Mouse (Mus musculus): ENCODE measurements at regions not wholly inside any gene's neighbourhood (a gene's known extent, or its start where the extent isn't known, plus 50 kb on each side); places are given as distances from the start of the nearest gene placed in this dataset.

DNA sequence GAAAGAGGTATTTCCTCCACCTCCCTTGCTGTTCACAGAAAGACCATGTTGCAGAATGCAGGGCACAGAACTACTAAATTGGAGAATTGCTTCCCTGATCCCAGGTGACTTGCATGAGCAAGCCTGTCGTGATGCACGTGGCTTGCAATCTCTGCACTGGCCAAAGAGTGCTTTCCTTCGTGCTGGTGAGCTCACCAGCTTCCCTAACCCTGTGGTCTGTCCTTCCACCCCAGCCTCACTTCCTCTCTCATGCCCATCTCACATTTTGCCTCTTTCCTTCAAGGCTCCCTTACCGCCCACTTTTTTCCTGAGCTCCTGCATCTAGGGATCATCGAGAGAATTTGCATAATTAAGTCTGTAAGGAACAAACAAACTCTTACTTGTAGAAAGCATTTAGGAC is 102.7 kb upstream of the Zeb2 start:
- no peak for DNase-seq (ENCODE audit: extremely low read depth, low read depth, low spot score)

DNA sequence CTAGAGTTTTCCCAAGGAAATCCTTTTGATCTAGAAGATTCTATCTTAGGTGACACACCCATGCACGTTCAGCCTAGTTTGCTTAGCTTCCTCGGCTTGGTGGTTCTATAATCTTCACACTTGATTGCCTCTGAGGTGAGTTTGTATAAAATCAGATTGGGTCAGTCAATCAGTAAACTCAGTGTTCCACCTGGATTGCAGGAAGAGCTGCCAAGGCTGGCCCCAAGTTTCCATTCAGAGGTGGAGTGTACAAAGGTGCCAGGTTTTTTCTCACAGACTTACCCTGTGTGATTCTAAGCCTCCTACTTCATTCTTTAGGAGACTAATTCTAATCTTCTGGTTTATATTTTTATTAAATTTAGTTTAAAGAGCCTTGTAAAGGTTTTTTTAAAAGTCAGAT is 95.6 kb upstream of the Zeb2 start:
- DNase-seq (ENCODE audit: extremely low read depth, low read depth, low spot score), result no peak

DNA sequence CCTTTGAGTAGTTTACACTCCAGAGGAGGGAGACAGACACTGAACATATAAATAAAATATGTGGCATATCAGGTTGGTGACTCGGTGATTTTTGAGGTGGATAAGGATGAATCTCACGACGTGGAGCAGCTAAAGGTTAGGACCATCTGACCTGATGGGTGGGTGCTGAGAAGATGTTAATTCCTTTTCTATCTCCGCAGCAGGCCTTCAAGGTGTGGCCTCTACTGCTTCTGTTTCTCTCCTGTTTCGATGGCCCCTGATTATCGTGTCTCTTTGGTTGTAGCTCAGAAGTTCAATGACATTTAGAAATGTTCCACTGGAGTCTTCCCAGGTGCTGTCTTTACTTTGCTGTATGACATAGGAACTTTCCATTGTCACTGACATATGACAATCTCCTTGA is 91.3 kb upstream of the Zeb2 start:
- DNase-seq (ENCODE audit: extremely low read depth, low read depth, low spot score), result no peak

DNA sequence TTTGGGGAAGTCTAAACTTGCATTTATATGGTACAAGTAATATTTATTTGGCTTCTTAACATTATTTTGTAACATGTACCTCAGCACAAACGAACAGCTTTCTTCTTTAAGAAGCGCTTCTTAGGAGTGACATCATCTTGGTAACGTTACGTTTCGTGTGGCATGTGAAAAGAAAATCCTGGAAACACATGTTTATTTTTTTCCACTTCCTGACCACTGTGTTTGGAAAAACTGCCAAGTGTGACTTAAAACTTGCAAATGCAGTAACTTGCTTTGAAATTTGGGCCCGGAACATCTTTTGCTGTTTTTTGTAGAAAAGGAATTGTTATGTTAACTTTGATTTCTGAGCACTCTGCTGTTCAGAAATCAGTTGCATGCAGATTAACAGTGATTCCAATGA is 88.6 kb upstream of the Zeb2 start:
- no peak for DNase-seq (ENCODE audit: extremely low read depth, low read depth, low spot score)

DNA sequence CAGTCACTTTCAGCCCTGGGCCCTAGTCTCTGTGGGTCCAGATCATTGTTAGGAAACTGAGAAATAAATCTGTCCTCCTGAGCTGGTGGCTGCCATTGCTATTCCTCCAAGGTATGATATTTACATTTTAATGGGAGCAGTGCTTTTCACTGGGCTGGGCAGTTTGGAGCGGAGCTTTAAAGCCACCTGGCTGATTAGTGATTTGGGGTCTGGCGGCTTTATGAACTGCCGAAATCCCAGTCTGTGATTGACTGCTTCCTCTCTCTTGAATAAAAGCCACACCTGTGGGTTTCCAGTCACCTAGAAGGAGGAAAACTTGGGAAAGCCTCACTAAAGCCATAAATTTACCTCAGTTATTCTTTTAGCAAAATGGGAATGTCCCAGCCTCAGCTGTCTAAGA is 88.0 kb upstream of the Zeb2 start:
- DNase-seq (ENCODE audit: extremely low read depth, low read depth, low spot score), result no peak

DNA sequence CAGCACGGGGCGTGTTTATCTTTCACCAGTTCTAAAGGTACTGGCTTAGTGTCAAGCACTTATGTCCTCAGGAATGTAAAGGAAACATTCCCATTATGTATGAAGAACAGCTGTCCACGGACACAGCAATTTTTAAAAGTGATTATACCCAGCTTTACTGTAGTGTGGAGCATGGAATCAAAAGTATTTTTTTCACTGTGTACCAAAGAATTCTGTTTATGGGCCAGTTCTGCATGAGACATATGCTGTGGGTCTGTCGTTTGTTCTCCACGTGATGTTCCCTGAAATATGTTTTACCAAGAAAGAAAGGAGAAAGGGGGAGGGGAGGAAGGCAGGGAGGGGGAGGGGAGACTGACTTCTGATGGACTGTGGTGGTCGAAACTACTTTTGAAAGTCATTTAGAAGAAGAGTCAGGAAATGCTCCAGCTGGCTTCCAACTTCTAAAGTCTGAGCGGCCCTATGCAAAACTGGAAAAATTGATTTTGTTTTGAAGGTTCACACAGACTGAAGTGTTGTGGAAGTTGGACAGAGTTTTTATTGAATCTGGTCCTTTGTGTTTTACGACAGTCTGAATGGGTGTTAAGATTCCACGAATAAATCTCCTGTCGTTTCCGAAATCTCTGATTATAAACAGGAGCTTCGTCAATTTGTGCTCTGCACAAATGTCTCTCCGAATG is 80.9 kb upstream of the Zeb2 start:
- DNase-seq (ENCODE audit: extremely low read depth, low read depth, low spot score), result no peak

DNA sequence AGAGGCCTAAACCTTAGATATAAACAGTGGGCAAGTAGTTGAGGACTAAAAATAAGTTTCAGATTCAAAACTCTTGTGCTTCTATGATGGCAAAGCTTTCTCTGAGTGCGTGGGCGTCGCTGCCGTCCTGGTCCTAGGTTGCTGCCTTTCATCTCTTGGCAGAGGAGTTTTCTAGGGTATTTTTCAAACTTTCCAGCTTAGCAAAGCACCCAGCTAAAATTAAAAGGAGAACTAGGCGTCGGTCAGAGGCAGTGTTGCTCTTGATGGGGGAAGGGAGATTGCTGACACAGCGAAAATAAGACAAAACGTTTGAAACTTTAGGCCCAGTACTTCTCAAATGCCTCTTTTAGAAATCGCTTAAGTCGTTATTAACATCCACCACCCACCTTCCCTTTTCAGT is 80.1 kb upstream of the Zeb2 start:
- DNase-seq (ENCODE audit: extremely low read depth, low read depth, low spot score), result no peak

DNA sequence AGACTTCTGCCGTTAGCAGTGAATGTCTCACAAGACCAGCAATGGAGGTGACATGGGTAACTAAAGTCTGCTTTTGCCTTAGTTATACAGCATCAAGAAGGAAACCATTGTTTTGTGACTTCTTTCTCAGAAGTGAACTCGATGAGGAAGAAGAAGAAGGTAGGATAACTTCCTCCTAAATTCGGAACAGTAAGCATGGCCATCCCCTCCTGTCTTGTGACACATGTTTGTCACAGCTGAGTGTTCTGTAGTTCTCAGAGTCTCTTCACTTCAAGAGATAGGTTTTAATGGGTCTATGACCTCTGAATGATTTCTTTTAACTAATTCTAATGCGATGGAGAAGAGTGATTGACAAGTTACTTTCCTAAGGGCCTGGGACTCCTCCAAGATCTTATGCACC is 79.3 kb upstream of the Zeb2 start:
- DNase-seq (ENCODE audit: extremely low read depth, low read depth, low spot score), result no peak

DNA sequence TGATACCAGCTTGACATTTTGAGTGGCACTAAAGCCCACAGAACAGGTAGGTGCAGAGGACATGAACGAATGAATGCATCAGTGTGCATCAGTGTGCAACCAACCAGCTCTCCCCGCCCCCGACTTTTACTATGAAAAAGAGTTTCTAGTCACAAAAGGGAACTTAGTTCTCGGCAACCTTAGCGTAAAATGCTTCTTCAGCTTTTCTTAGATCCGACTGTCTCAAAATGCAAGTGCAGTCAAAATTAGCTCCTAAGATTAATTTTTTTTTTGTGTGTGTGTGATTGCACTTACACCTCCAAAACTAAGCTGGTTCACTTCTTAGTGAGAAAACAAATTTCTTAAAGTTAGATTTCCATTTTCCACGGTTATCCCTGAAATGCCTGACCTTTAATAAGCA is 77.1 kb upstream of the Zeb2 start:
- no peak for DNase-seq (ENCODE audit: extremely low read depth, low read depth, low spot score)

DNA sequence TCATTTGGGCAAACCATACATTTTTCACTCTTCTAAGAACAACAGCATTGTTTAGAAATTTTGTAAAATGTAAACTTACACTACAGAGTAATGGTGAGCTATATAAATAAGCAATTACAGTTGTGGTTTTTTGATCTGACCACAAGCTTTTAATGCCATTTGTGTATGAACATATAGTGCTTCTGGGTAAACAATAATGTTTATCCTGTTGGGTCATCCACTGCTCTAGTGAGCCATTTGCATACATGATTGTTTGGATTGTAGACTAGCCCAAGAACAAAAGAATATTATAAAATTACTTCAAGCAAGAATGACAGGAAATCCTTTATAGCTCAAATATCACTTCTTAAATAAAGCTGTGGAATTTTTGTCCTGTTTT is 68.4 kb upstream of the Zeb2 start:
- DNase-seq (ENCODE audit: extremely low read depth, low read depth, low spot score), result no peak

DNA sequence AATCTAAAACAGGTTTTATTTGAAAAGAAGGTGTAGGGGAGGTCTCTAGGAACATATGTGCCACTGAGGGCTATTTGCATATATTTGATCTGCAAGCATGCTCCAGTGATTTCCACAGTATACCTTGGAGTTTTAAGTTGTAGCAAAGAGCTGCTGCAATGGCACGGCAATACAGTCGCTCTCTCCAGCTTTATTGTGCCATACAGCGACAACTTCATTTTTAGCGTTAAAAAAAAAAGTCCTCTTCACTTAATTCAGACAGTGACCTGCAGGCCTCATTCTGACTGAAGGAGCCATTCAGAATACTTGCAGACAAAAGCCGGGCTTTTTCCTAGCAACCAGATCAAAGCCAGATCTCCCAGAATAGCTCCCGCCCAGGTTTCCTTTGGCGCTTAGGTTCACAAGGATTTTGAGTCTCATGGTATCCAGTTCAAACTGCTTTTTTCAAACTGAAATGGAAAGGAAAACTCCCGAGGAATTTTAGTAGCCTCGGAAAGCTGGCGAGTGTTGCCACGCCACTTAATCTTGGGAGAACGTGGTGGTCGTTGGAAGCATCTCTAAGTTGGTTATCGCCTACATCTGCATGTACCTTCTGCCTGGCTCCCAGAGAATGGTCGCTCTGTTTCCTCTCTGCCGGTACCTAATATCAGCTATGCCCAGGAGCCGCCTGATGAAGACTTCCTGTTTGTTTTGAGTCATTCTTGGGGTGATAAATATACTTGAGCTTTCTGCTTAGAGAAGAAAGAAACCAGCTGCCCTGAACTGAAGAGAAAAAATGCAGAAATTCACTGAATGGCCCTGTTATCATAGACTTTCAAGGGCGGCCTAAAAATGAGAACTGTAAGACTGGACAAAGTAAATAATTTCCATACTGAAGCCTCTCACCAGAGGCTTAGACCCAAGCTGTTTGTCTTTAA is 67.8 kb upstream of the Zeb2 start:
- no peak for DNase-seq (ENCODE audit: extremely low read depth, low read depth, low spot score)

DNA sequence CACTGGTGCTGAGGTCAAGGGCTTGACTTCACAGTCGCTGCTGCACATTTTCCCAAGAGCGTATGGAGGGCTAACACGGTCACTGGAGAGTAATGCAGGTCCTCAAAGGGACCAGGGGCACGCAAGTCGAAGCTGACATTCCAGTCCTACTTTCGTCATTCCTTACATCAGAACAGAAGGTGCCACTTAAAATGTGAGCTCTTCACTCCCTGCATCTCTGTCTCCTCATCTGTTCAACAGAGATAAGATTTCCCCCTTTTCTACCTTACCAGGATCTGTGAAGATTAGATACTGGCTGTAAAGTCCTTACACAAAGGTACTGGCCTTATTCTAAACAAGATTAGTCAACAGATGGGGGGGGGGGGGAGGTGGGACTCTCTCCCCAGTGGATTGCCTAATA is 67.0 kb upstream of the Zeb2 start:
- DNase-seq (ENCODE audit: extremely low read depth, low read depth, low spot score), result no peak

DNA sequence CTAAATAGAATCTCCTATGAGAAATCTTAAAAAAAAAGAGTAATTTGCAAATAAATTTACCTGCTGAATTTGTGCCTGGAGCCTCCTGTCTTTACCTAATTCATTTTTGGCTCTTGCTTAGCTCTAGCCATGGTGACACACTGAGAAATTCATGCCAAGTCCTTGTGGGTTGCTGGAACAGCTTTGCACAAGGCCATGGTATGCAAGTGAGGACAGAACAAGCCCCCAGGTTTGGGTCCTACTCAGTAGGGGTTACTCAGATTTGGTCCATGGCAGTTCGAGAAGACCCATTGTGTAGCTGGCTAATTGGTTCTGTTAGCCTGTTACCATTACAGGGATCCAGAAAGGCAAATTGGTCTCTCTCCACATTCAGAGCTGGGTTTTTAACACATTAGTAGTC is 65.7 kb upstream of the Zeb2 start:
- peak; percentile 11 for DNase-seq (ENCODE audit: extremely low read depth, low read depth, low spot score)

DNA sequence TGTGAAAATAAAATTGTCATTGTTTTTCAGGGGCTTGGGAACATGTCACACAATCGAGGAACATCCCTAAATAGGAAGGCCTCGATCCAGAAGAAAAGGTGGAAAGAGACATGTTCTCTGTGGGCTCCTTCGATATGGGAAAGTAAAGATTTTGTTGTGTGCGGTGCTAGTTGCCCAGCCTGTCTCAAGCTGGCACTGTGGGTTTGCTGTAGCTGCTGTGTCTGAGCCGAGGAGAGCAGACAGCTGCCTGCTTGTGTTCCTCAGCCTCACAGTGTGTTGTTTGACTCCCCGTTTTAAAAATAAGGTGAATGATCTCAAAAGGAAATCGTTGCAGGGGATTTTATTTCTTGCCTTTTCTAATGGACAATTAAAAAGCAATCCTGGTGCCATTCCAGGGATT is 64.4 kb upstream of the Zeb2 start:
- no peak for DNase-seq (ENCODE audit: extremely low read depth, low read depth, low spot score)

DNA sequence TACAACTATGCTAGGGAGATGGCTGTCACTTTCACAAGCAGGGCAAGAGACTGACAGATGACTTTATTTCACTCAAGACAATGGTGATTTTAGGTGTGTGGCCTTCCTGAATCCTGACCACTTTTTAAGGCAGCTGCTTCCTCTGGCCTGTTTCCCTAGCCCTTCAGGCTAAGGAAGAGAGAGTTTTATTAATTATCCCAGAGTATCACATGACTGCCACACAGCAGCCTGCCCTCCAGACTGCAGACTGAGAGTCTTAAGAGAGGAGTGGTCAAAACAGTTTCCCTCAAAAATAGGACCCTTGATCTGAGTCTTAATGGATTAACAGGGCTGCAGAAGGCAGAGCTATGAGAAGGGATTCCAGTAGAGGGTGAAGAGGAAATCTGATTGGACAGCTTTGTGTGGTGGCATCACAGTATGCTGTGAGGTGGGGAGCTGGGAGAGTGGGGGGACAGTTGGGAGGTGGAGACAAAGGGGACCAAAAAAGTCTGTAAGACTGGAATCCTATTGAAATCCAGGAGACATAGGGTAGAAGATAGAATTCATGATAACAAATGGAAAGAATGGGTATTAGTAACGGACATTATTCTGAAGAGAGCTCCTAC is 61.8 kb upstream of the Zeb2 start:
- DNase-seq (ENCODE audit: extremely low read depth, low read depth, low spot score), result no peak

DNA sequence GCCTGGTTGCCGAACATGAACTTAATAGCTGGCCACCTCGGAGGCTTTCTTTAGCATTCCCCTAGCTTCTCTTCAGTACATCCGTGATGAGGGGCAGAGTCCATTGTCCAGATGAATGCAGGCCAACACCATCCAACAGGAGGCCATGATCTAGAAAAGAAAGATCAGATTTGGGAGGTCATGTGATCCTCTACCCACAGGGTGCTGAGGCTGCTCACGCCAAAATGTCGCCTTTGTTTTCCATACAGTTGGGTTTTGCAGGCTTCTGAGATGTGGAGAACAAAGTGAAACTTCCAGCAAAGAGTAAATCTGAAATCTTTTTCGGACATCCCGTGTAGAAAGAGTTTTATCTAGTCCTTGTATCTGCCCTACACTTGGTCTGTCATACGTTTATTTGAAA is 55.2 kb upstream of the Zeb2 start:
- DNase-seq (ENCODE audit: extremely low read depth, low read depth, low spot score), result no peak

DNA sequence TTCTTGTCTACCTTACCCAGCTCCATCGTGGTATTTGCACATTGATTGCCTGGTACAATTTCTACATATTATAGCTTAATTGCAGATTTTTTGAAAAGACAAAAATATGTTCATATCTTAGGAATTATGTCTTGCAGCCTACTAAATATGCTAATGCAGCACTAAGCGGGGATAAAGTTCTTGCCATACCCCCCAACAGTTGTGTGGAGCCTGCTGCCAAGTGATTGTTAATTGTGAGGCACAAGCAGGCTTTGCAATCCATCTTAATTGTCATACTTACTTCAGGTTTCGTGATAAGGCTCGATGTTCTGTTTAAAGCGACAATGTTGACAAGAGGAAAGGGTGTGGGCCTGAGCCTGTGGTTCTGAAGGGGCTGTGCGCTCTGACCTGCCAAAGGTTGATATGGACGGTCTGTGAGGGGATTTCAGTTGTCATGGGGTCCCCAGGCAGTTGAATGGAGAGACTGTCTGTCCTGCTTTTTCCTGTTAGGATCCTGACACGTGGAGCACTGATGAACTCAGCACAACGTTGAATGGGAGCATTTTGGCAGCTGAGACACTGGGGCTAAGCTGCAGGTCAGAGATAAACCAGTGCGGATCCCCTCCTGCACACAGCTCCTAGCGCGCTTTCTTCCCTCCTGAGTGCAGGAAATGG is 54.5 kb upstream of the Zeb2 start:
- no peak for DNase-seq (ENCODE audit: extremely low read depth, low read depth, low spot score)

DNA sequence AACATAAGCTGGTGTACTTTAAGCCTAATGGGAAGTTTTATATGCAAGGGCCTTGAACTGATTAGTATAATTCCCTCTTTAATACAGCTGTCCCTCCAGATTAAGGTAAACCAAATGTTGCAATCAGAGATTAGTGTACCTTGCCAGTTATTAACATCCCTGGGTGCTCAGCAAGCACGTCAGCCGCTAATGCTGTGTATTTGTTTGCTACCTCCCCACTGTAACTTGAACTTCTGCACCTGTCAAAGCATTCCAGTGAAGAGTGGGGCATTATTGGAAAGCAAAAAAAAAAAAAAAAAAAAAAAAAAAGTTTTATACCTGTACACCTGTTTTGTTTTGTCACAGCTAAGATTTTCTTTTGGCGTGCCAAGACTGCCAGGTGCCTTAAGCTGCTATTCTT is 53.1 kb upstream of the Zeb2 start:
- DNase-seq (ENCODE audit: extremely low read depth, low read depth, low spot score), result no peak

DNA sequence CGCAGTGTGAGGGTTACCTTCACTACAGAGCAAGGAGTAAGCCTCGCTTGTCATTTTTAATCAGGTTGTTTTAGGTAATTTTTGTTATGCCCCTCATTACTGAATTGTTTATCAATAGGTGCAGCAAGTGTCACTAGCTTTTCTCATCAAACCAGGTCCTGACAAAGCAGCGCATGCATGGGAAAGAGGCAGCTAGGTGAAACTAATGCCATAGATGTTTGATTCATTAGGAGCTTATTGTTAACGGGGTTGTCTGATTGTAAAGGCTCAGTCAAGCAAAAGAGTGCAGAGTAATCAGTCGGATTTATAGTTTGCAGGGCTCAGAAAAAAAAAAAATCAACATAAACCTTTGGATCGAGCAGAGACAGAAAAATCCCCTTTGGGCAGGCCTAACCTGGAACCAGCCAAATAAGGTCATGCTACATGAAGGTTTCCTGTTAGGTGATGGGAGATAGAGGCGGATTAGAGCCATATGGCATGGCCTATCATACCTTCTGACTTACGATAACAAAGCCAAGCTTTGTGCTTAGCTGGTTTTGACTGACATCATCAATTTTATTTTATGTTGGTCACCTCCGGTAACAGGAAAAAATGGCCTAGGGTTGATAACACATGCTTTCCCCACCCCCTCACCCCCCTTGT is 52.4 kb upstream of the Zeb2 start:
- no peak for DNase-seq (ENCODE audit: extremely low read depth, low read depth, low spot score)

DNA sequence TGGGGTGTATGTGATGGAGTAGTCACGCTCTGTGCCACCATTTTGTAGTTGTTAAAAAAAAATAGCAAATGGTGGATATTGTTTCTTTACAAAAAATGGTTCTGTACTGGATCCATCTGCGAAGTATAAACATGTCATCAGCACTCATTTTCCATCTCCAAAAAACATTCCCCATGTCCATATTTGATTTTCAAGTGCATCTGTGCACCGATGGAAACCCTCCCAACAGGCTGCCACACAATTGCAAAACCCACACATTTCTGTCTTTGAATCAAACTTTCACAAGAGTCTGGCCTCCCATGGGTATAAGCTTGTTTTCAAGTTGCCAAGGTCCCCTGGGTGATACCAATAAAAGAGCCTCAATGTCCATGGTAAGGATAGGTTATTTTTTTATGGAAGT is 51.4 kb upstream of the Zeb2 start:
- no peak for DNase-seq (ENCODE audit: extremely low read depth, low read depth, low spot score)

Data from fat pad, adult 2 months (tissue).